Mouse (Mus musculus): ENCODE data around the gene Armc9. TPM values are rescaled to one million over a fixed set of nuclear protein-coding genes. Genes with fewer than 3 reads are reported as not detected.
A peak's percentile ranks its signal among the peaks of the same experiment; 100 is the strongest.

The Armc9 gene
- total RNA-seq, 2 experiments from 2014 or later: 7.5 to 24.3 TPM

- ATAC-seq (replicated peaks; ENCODE audit: low FRiP score, poor library complexity, severe bottlenecking): peak; percentile 90
Measured at GRCm38 (mm10) chr1:86160479-86160878, 5.9 kb downstream of the Armc9 start.

DNA sequence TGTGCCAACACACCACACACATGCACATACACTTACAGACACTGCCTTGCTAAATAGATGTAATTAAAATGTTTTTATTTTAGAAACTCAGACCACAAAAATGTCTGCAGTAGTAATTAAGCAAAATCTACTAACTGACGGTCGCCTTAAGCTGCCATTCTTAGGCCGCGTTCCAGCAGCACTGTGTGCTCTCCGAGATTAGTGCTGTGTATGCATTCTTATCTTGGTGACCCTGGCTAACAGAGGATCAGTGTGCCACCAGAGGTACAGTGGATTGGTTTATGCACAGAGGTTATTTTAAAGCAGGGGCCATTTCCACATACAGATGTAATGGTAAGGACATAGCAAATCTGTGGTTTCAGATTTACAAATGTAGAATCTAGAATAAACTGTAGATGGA is 6.5 kb downstream of the Armc9 start:
- ATAC-seq (replicated peaks; ENCODE audit: low FRiP score, poor library complexity, severe bottlenecking): peak; percentile 89

DNA sequence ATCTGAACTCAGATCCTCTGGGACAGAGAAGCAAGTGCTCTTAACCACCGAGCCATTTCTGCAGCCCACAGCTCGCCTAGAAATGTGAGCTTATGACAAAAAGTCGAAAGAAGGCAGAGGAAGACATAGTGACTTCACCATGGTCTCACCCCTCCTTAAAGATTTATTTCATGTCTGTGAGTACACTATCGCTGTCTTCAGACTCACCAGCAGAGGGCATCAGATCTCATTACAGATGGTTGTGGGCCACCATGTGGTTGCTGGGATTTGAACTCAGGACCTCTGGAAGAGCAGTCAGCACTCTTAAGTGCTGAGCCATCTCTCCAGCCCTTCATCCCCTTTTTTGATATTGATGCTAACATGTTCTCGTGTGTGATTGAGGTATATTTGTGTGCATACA is 20.0 kb downstream of the Armc9 start:
- ATAC-seq (replicated peaks; ENCODE audit: low FRiP score, poor library complexity, severe bottlenecking): no peak

- ATAC-seq (replicated peaks; ENCODE audit: low FRiP score, poor library complexity, severe bottlenecking): no peak
Measured at GRCm38 (mm10) chr1:86176066-86176465, 21.5 kb downstream of the Armc9 start.

GRCm38 (mm10) chr1:86178462-86179253 is 24.1 kb downstream of the Armc9 start:
- peak; percentile 85 for ATAC-seq (replicated peaks; ENCODE audit: low FRiP score, poor library complexity, severe bottlenecking)

- peak; percentile 69 for ATAC-seq (replicated peaks; ENCODE audit: low FRiP score, poor library complexity, severe bottlenecking)
Measured at GRCm38 (mm10) chr1:86182004-86182709, 27.6 kb downstream of the Armc9 start.

DNA sequence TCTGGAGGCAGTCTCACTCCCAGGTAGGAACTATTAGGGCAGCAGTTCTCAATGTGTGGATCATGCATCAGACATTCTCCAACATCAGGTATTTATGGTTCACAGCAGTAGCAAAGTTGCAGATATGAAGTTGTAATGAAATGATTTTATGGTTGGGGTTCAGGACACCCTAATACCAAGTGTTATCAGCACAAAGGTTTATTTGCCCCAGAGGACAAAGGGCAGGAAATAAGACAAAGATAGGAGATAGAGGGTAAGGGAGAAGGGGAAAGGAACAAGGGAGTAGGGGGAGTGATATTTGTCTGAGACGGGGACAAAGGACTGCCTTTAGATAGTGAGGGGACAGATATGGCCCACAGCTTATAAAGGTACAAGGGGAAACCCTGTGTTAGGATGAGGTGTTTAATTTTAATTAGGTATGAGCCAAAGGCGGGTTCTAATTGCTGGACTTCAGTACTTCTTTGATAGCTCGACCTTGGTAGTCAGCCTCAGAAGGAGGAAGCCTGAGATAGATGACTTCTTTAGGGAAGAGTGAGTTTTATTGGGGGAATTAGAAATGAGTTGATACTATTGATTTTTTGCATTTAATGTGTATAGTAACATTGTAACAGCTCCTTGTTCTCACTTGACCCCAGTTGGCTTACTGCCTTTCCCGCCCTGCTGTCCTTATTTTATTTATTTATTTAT is 29.1 kb downstream of the Armc9 start:
- ATAC-seq (replicated peaks; ENCODE audit: low FRiP score, poor library complexity, severe bottlenecking): no peak

- no peak for ATAC-seq (replicated peaks; ENCODE audit: low FRiP score, poor library complexity, severe bottlenecking)
Measured at GRCm38 (mm10) chr1:86186762-86187161, 32.2 kb downstream of the Armc9 start.

GRCm38 (mm10) chr1:86187856-86188255 is 33.3 kb downstream of the Armc9 start:
- ATAC-seq (replicated peaks; ENCODE audit: low FRiP score, poor library complexity, severe bottlenecking): no peak

DNA sequence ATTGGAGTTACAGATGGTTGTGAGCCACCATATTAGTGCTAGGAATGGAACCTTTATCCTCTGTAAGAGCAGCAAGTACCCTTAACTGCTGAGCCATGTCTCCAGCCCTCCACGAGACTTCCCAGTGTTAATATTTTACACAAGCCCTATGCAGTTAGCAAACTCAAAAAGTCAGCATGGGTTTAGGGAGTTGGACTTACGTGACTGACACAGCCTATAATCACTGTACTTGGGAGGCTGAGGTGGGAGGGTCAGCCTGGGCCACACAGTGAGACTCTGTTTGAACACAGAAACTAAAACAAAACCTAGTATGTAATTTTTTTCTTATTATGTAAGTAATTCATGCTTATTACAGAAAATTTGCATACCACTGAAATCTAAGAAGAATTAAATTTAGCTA is 33.7 kb downstream of the Armc9 start:
- no peak for ATAC-seq (replicated peaks; ENCODE audit: low FRiP score, poor library complexity, severe bottlenecking)

DNA sequence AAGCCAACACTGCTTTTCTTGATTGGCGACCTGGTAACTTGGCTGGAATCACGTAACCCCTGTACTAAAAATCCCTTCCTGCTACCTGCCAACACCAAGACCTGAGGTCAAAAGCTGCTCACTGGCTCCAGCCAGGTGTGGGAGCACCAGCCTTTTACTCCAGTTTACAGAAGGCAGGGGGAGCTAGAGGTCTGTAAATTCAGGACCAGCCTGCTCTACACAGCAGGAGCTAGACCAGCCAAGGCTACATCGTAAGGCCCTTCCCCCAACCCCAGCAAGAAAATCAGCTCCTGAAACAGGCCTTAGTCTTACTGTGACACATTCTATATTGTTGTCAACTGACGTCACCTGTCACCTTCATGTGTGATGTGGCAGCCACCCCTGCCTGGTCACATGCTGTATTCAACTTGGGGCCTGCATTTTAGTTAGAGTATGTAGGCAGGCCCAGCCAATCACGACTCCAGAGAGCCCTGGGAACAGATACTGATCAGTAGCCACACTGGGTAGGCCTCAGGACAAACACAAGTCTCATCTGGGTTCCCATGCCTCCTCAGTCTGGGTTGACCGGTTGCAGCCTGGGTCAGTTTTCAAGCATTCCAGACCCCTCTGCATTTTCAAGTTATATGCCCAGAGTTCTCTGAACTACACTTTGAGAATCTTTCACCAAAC is 34.6 kb downstream of the Armc9 start:
- no peak for ATAC-seq (replicated peaks; ENCODE audit: low FRiP score, poor library complexity, severe bottlenecking)

DNA sequence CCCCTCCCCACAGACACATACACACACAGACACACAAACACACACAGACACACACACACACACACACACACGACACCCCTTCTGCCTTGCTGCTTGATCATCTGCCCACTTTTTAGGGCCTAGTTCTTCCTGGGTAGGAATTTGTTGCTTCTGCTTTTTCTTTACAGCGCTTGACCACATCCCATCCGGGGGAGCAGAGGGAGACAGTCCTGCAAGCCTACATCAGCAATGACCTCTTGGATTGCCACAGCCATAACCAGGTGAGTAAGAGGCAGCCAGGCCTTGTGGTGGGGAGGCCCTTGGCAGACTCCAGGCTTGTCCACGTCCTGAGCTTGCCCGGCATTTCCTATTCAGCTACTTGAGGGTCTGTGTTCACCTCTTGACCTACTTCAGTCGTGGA is 36.3 kb downstream of the Armc9 start:
- no peak for ATAC-seq (replicated peaks; ENCODE audit: low FRiP score, poor library complexity, severe bottlenecking)

GRCm38 (mm10) chr1:86194044-86194443 is 39.5 kb downstream of the Armc9 start:
- no peak for ATAC-seq (replicated peaks; ENCODE audit: low FRiP score, poor library complexity, severe bottlenecking)

GRCm38 (mm10) chr1:86198276-86198675 is 43.7 kb downstream of the Armc9 start:
- no peak for ATAC-seq (replicated peaks; ENCODE audit: low FRiP score, poor library complexity, severe bottlenecking)

DNA sequence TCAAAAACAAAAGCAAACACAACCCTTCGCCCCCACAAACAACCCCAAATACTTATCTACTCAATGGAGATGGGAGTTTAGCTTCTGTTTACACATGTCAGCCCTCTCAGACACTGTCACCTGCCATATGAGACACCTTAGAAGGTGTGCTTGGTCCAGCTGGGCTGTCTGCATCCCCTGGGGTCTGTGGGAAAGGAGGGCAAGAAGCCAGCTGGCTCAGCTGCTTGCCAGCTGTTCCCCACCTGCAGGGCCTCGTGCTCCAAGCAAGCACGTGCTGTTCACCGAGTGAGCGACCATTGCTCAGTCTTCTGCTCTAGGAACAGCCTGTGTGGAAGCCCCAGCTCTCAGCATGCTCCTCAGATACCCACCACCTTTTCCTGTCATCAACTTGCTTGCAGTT is 44.4 kb downstream of the Armc9 start:
- ATAC-seq (replicated peaks; ENCODE audit: low FRiP score, poor library complexity, severe bottlenecking): no peak

DNA sequence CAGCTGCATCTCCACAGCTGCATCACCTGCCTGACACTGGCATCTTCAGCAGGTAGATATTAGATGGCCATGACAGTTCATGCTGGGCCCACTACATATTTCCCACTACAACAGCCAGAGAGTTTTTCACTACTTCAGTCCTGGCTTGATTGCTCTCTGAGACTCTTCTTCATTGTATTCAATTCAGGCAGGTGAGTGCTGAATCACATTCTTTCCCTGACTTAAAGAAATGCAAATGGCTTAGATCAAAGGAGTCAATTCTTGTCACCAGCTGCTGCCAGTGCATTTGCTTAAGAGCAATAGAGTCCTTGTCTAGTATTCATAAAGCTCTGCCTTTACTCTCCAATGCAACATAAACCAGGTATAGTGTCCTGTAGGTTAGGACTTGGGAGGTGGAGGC is 46.7 kb downstream of the Armc9 start:
- no peak for ATAC-seq (replicated peaks; ENCODE audit: low FRiP score, poor library complexity, severe bottlenecking)

GRCm38 (mm10) chr1:86202617-86203219 is 48.1 kb downstream of the Armc9 start:
- ATAC-seq (replicated peaks; ENCODE audit: low FRiP score, poor library complexity, severe bottlenecking): no peak

DNA sequence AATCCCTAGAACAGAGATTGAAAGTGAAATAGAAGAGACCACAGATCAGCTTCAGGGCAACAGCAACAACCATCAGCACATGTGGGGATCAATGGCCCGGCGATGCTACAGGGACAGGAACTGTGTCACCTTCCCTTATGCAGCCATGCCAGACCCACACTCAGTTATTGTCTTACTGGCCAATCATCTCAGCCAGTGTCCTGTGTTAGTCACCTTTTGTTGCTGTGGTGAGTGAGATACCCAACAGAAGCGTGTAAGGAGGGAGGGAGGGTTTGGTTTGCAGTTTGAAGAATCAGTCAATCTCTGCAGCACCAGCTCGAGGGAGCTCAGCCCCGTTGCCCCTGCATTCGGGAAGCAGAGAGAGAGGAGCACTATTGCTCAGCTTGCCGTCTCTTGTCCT is 56.1 kb downstream of the Armc9 start:
- ATAC-seq (replicated peaks; ENCODE audit: low FRiP score, poor library complexity, severe bottlenecking): no peak

DNA sequence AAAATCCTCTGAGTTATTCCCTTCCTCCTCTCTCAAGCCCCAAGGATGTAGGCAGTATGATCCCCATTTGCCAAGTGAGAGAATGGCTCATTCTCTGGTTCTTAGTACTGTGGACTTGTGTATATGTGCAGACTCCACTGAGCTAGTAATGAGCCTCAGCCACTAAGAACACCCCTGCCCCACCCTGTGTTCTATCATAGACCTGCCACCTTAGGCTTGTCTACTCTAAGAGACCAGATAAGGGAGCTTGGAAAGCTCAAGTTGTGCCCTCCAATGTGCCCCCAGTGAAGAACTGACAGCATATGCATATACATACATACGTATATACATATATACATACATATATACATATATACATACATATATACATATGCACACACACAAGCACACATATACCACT is 56.9 kb downstream of the Armc9 start:
- peak; percentile 70 for ATAC-seq (replicated peaks; ENCODE audit: low FRiP score, poor library complexity, severe bottlenecking)

- ATAC-seq (replicated peaks; ENCODE audit: low FRiP score, poor library complexity, severe bottlenecking): no peak
Measured at GRCm38 (mm10) chr1:86212731-86213130, 58.2 kb downstream of the Armc9 start.

Measured in erythroid progenitor cell, adult 5-6 weeks (primary cell).